Mouse (Mus musculus) retina, postnatal 7 days (tissue): ENCODE measurements at regions not wholly inside any gene's neighbourhood (a gene's known extent, or its start where the extent isn't known, plus 50 kb on each side); places are given as distances from the start of the nearest gene placed in this dataset.

Source experiments
- DNase-seq: peaks from one replicate; pipeline ENCODE4 v3.0.0-alpha.2; 2012; ENCODE audit warnings: low read depth, low spot score

DNA sequence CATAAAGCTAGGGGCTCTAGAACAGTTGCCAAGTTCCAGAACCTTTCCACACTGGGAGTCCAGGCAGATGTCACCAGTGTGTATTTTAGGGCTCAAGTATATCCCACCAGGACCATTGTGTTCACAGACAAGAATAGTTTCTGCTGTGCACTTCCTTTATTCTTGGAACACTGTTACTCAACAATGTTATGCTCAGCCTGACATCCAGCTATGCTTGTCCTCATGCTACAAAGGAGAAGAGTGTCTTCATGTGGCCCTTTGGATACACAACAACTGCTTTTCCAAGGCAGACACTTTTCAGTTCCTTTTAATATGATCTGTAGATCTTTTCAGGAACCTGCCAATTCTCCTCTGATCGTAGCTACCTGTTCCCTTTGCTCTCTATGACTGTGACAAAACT is 270.4 kb upstream of the Dab2 start:
- DNase-seq: no peak

- no peak for DNase-seq
These were observed 269.2 kb upstream of the Dab2 start for GRCm38 (mm10) chr15:6030396-6030795.

GRCm38 (mm10) chr15:6034156-6034555 is 265.4 kb upstream of the Dab2 start:
- no peak for DNase-seq

- DNase-seq: no peak
These were observed 254.9 kb upstream of the Dab2 start for GRCm38 (mm10) chr15:6044511-6045256.

DNA sequence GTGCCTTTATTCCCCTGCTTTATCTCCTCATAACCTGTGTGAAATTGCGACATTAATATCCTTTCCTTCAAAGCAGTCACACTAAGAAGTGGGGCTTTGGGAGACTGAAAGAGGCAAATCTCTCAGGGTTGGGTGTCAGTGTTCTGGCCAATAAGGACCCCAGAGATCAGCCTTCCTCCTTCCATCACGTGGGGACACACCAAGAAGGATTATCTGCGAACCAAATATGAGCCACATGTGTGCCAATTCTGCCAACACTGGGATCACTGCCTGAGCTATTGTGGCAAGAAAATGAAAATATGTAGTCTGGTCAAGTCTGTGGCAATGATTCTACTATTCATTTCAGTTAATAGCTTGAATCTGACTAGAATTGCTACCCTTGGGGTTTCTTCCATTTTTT is 243.9 kb upstream of the Dab2 start:
- no peak for DNase-seq

DNA sequence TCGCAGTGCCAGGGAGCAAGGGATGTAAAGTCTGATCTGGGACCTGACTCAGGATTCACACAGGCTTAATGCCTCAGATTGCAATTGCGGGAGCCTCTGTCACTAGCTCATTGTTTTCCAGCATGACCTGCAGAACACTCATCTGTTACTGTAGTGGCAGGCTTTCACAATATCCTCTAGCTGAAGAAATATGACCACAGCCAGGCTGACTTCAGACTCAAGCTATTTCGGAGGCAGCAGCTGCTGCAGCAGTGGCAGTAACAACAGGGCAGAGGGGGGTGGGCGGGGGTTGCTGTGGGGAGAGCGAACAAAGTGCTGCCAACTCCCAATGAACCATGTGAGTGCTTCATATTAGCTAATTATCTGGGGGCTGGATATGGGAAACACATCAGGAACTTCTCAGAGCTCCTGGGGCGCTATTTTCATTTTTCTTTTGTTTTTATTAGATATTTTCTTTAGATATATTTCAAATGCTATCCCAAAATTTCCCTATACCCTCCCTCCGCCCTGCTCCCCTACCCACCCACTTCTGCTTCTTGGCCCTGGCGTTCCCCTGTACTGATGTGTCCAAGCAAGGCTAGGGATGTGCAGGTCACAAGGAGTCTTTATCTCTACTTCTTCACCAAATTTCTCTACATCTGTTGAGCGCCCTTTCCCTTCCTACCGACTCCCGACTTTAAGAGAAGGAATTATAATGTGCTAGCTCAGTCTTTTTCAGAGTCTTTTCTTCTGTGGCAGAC is 242.5 kb upstream of the Dab2 start:
- DNase-seq: no peak

DNA sequence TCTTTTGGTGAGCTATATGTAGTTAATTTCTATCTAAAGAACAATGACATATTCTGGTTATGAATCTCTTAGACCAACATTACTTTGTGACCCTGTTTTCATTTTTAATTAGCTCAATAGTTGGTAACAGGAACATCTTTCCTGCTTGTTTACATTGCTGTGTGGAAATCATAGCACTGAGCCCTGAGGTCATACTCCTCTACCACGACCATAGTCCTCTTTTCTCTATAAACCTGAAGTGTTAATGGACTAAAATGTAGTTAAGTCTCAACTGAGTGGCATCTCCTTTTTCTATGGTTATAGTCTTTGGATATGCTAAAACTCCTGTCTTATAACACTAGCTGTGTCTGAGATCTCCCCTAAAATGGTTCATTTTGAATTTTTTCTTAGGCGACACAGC is 240.2 kb upstream of the Dab2 start:
- no peak for DNase-seq

- no peak for DNase-seq
These were observed 239.8 kb upstream of the Dab2 start for GRCm38 (mm10) chr15:6059790-6060189.

DNA sequence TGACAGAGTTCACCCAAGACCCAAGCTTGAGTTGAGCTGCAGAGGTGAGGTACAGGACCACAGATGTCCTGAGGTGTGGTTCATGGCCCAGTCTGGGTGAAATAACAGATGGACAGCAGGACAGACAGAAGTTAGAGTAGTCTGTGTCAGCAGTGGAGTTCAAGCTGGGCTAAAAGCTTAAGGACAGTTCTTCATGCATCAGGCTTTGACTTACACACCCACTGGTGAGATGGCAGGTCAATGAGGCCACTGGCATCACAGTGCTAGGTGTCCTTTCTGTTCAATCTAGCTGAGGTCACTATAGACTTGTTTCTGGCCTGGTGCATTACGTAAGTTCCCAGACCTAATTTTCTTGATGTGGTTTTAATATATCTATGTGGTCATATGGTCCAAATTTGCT is 238.9 kb upstream of the Dab2 start:
- DNase-seq: no peak

- DNase-seq: no peak
These were observed 234.5 kb upstream of the Dab2 start for GRCm38 (mm10) chr15:6065100-6065499.

DNA sequence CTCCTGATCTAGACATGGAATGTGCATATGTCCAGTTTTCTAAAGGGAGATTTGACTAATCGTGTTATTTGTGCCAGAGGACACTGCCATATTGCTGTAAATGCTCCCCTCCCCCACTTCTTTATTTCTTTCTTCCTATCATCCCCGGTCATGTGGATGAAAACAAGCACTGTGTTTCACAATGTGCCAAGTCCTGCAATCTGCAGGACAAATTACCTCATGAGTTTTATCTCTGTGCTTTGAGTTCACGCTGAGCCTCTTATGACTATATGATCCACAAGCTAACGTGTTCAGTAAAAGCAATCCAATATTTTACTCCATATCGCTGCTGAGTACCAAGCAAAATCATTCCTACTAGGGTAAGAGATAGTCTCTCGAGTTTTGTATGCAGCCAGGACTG is 232.2 kb upstream of the Dab2 start:
- DNase-seq: no peak

GRCm38 (mm10) chr15:6068371-6068770 is 231.2 kb upstream of the Dab2 start:
- DNase-seq: no peak

GRCm38 (mm10) chr15:6071873-6072272 is 227.7 kb upstream of the Dab2 start:
- DNase-seq: no peak

DNA sequence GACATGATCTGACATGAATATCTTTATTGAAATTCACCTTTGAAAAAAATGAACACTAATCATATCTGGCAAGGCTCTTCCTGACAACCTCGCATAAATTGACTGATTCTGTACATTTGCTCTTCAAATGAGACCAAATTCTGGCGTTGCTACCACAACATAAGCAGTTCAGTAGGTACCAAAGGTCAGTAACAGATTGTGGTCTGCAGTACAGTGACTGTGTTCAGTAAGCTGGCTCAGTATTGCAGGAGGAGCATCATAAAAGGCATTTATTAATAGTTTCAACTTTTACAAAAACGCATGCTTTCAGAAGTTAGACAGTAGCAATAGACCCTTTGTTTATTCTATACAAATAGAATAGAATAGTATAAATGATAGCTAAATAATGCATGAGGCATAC is 226.7 kb upstream of the Dab2 start:
- DNase-seq: no peak

DNA sequence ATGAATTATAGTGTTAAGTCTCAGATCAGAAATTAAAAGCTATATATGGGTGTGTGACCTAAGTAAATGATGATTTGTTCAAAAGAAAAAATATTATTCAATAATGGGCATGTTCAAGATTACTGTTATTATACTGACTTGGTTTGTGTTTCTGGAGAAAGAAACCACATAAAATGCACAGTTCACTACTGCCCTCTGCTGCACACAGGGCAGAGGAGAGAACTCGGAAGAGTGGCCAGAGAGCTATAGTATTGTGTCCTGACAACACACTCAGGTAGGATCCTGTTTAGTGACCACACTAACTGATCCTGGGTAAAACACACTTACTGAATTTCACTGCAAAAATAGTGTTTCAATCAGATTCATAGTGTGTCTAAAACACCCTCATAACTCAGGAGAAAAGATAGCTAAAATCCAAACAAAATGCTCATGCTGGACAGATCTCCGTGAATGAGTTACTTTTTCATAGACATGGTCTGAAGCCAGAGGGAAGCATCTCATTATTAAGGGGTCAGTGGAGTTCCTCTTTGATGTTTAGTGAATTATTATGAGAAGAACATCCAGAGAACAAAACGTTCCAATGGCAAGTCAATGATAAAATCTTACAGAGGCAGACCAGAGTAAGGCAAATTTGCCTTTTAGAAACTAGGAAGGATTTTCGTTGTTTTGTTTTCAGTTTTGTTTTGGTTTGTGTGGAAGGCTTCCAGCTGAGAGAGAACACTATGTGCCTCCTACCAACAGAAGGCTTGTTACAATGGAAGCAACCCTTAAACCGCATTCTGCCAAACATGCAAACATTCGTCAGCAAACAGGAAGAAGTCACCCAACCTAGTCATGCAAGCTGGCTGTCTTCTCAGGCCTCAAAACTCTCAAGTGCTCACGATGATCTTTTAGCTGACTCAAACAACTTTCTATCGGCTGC is 218.6 kb upstream of the Dab2 start:
- DNase-seq: peak; percentile 13

- no peak for DNase-seq
These were observed 212.4 kb upstream of the Dab2 start for GRCm38 (mm10) chr15:6087208-6087607.

GRCm38 (mm10) chr15:6088498-6088897 is 211.1 kb upstream of the Dab2 start:
- no peak for DNase-seq

GRCm38 (mm10) chr15:6129697-6130096 is 169.9 kb upstream of the Dab2 start:
- DNase-seq: no peak

- no peak for DNase-seq
These were observed 167.4 kb upstream of the Dab2 start for GRCm38 (mm10) chr15:6132216-6132615.

GRCm38 (mm10) chr15:6145071-6145470 is 154.5 kb upstream of the Dab2 start:
- no peak for DNase-seq

GRCm38 (mm10) chr15:6154706-6155105 is 144.9 kb upstream of the Dab2 start:
- no peak for DNase-seq

- DNase-seq: no peak
These were observed 119.3 kb upstream of the Dab2 start for GRCm38 (mm10) chr15:6180261-6180660.
